Mouse (Mus musculus) C2C12 (cell line): ENCODE results near the gene Mamdc2.

Source experiments
- CEBPB ChIP-seq: IDR thresholded peaks from one replicate; pipeline ENCODE4 v1.6.1; 2011; ENCODE audit warnings: low read depth, mild to moderate bottlenecking, control low read depth, moderate library complexity
- CTCF ChIP-seq: IDR thresholded peaks from one replicate; pipeline ENCODE4 v1.5.1; 2011; ENCODE audit not compliant: control insufficient read depth, insufficient read depth, insufficient read length
- MAX ChIP-seq: IDR thresholded peaks from one replicate; pipeline ENCODE4 v1.6.1; 2011; ENCODE audit warnings: mild to moderate bottlenecking, control low read depth
- MYOD1 ChIP-seq: IDR thresholded peaks from one replicate; pipeline ENCODE4 v1.6.1; 2011; ENCODE audit warnings: low read depth; ENCODE audit not compliant: control insufficient read depth, insufficient read length
- MYOG ChIP-seq: IDR thresholded peaks from one replicate; pipeline ENCODE4 v1.6.1; 2011; ENCODE audit not compliant: control insufficient read depth, insufficient read length; ENCODE audit errors: extremely low read depth
- USF1 ChIP-seq: IDR thresholded peaks from one replicate; pipeline ENCODE4 v1.6.1; 2011; ENCODE audit warnings: low read depth, mild to moderate bottlenecking, control low read depth, moderate library complexity

DNA sequence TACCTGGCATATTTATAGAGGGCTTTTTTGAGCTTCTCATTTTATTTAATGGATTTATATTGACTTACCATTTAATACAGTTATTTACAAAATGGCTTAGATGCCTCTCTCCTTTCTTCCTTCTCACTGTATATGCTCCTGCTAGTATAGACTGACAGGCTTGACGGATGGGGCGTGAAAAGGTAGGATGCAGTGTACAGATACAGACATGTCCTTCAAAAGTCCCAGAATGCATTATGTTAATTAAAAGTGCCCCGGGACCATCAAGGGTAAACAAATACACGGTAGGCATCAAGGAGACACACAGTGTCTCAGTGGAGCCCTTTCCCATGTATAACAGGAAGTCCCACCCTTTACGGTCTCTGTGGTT, 130.3 kb downstream of the Mamdc2 start:
- TF ChIP-seq CTCF: no peak
- TF ChIP-seq MAX: no peak
- no peak for TF ChIP-seq CEBPB
- TF ChIP-seq MYOG: no peak
- no peak for TF ChIP-seq MYOD1
- TF ChIP-seq USF1: no peak
